Mouse (Mus musculus): ENCODE measurements around the gene Hsd17b11.
A peak's percentile ranks its signal among the peaks of the same experiment; 100 is the strongest.
"Not testable (repeated sequence)": the region's sequence is repeated elsewhere in the genome, so short reads cannot be mapped to it uniquely, and the experiment has no call there.

Gene Hsd17b11

DNA sequence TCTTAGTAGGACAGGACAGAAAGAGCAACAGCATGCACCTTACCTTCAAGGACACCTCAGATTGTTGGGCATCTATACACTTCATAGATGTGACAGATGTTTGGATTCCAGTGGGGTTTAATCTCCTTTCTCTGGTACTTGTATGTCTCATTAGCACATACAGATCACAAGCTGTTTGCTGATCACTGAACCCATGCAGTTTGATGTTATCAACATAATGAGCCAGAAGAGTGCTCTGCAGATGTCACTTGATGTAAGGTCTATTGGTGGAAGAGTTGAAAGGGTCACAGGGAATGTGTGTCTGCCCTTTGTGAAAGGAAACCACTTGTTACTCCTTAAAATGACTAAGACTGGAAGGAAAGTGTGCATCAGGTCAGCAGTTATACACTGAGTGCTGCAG, 13.3 kb upstream of the Hsd17b11 start:
- no peak for DNase-seq

DNA sequence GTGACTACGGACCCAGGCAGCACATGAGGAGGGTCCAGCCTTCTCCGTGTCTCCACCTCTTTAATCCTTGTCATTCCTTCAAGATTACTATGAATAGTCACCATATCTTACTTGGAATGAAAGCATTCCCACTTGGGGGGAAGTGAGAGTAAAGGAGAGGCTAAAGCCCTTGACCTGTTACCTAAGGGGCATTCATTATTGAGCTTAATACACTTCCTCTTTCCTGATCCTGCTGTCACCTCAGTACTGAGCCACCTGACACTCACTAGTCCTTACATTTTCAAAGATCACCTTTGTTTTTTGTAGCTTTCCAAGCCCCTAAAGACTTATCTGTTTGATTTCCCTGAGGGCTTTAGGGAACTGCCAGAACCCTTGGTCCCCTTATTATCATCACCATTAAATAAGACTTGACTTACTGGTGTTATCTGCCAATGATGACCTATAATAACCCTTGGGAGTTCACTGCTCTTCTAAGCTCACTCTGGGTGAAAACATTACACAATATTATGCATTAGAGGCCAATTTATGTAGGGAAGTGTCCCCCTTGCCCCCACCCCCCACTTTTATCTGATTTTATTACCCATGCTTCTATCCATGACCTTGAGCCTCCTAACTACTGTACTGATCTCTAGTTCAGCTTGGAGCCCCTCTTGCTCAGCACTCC, 10.8 kb upstream of the Hsd17b11 start:
- no peak for DNase-seq

DNA sequence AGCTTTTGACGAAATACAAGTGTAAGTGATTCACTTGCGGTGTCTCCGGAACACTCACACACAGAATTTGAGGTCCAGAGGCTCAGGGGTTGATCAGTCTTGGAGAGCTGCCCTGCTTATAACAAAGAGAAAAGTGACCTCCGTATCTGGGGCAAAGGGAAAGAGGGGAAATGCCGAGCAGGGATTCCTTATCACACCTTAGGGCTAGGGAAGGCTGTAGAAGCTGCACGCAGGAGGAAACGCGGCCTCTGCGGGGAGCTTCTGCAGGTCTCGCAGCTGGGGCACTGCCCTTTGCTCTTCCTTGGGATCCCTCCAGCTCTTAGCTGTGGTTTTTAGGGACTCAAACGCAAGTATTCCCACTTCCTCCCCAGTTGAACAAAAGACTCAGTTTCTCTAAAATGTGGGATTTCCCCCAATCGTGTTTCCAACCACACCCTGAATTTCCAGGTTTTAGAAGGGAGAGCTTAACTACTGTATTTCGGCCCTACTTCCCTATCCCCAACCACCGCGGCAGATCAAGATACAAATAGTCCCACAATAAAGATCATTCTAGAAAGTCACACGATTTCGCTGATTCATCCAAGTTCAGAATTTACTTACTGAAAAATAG, 3.6 kb upstream of the Hsd17b11 start:
- no peak for DNase-seq

DNA sequence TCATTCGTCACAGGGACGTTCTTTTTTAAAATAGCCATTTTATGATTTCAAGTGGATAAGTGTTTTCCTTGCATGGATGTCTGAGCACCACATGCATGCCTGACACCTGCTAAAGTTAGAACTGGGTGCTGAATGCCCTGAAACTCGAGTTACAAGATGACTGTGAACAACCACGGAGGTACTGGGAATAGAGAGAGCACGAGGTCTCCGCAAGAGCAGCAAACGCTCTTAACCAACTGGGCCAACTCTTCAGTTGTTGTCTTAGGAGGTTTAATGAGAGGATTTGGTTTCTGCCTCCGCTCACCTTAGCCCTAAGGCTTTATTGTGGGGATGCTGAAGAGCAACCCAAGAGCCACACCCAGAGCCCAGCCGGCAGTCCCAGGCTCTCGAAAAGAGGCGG, 3.0 kb upstream of the Hsd17b11 start:
- no peak for DNase-seq

DNA sequence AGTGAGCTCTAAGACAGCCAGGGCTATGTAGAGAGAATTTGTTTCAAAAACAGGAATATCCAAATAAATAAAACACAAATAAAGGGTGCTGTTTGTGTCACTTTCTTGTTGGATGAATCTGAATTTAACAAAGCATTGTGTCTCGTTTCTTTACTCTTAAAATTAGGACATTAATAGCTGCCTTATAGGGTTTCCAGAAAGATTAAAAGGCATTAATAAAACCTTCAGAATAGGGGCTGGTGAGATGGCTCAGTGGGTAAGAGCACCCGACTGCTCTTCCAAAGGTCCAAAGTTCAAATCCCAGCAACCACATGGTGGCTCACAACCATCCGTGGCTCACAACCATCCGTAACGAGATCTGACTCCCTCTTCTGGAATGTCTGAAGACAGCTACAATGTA, 2.5 kb upstream of the Hsd17b11 start:
- not testable (repeated sequence) for DNase-seq

DNA sequence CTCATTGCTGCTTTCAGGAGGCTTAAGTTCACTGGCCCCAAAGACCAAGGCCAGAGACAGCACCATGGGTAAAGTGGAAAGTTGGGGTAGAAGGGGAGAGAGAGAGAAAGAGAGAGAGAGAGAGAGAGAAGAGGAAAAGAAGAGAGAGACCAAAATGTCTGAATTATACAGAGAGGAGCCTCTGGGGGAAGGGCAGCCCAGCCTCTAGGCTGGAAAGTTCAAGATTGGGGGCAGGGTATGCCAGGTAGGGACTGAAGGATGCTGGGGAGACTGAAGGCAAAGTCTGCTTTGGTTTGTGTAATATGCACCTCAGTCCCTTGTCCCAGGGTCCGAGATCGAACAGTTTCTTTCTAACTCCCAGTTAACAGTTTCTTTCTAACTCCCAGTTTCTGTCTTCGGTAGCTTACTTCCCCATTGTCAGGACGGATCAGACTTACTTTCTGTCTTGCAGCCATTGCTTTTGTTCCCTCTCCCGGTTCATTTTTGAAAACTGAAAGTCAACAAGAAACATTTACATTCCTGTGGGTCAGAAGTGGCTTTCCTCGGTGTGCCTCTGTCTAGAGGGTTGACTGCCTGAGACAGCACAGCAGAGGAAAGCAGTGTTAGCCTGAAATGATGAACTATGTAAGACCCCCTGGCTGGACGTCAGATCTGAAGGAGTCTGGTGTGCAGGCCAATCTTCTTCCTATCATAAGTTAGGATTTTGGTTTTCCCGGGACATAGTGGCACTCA, 1.7 kb upstream of the Hsd17b11 start:
- no peak for DNase-seq

DNA sequence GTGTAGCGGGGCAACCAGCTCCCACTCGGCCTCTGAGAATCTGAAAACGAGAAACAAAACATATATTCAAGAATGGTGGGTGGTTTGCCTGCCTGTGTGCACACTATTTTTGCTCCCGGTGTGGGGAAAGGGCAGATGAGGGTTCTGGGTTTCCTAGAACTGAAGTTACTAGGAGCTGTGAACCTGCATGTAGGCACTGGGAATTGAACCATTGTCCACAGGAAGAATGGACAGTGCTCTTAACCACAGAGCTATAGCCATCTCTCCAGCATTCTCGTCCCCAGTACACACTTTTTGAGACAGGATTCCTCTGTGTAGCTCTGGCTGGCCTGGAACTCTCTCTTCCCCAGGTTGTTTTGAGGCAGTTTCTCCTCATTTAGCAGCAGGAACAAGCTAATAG, 839 bp upstream of the Hsd17b11 start:
- no peak for DNase-seq

DNA sequence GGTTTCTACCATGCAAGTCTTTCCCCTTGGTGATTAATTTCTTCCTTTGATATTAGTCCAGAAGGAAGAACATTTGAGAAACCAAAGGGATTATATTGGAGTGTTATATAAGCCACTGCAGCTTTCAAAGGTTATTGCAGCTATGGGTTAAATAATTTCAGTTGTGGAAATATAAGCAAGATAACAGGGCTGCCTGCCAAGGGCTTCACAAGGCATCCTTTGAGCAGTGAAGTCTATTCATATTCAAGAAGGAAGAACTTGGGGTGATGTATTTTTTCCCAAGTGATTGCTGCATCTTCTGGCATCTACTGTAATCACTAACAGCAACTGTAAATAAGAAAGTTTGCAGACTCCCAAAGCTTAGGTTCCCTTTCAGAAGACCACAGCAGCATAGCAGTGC, 10.3 kb downstream of the Hsd17b11 start:
- no peak for DNase-seq

DNA sequence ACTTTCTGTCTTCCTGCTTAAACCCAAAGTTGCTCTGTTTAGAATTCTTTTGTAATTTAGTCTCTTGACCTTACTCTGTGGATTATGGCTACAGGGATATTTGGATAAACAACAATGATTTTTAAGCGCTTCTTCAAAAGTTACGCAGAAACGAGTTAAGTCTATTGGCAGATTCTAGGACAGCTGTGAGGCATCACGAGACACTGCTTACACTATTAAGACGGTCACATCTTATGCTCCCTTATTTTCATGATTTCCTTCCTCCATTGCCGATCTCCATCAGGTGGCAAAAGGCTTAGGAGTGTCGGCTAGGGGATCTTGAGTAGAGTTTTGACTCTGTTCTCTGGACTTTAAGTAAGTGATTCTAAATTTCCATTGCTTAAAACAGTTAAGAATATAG, 11.5 kb downstream of the Hsd17b11 start:
- DNase-seq, result no peak

DNA sequence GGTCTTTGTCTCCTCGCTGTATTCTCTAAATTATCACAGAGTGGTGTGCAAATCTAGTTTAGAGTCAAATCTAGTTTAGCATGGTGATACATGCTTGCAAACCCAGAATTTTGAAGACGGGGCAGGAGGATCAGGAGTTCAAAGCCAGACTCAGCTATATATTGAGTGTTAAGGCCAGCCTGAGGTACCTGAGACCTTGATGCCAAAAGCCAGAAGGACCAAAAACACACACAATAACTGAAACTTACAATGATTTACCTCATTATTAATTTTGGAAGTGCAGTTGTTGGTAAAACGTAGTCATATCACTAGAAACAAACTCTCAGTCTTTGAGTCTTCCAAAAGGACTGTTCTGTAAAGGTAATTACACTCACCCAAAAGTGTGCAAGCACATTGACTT, 12.3 kb downstream of the Hsd17b11 start:
- no peak for DNase-seq

DNA sequence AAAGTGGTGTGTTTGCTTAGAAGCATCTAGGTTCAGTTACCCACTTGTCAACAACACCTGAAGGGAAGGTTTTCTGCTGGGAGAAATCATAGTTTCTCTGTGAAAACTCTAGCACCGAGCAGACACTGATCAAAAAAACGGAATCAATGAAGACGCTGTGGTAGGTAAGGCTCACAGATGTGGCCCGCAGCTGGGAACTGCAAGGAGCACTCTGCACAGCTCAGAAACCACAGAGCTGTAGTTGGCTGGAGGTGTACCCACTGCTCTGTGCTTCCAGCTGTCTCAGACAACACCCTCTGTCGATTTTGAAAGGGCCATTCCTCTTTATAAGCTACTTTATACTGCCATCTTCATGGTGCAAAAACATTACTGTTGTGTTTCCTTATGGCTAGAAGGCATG, 13.9 kb downstream of the Hsd17b11 start:
- no peak for DNase-seq

DNA sequence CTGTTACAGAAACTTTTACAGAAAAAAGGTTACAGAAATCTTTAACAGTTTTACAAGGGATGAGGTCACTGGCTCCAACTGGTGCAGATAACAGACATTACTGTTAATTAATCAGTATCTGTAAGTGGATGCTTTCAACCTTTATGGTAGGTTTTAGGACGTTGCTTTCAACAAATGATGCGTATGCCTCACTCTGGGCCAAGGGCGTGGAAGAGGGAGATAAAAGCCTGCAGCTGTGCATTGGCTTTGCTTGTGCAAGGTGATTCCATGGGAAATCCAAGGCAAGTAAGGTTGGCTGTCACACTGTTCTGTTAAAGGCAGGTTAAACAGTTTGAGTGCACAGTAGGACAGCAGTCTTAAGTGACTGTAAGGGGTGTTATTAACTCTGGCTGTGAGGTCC, 14.9 kb downstream of the Hsd17b11 start:
- DNase-seq, result no peak

DNA sequence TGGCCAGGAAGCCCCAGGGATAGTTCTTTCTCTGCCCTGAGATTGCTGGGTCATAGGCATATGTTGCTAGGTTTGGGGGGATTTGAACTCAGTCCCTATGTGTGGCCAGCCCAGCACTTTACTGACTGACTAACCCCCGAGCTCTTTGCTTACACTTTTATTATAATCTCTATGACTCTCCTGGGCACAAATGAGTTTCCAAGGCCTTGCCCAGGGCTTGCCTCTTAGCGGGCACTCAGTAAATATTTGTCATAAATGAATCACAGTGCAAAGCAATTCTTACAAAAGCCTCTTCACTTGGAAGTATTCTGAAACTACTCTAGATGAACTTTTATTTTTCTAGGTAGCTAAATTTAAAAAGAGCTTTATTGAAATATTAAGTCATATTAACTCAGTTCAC, 17.8 kb downstream of the Hsd17b11 start:
- no peak for DNase-seq

DNA sequence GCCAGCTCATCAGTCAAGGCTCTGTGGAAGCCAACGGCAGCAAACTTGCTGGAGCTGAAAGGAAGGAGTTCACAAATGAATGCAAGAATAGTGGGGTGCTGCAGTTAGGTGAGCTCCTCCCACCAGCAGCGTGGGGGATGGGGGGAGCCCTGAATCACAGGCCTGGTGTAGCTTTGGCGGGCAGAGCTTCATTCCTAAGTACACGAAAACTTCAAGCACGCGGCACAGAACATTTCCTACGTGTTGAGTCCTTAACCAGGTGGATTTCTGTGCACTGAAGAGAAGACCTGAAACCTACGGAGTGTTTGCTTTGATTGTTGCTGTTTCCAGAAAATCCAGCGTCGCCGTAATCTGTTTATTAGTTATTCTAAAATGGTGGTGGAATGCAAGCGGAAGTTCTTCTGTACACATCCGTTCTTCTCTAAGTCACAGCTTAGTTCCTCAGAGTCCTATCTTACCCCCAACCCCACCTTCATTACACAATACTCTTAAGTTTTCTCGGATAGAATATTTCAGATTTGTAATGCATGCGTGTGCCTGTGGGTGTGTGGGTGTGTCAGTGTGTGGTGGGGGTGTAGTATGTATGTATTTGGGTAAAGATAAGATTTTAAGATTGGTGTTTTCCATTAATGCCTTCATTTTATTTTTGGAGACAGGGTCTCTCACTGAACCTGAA, 18.3 kb downstream of the Hsd17b11 start:
- DNase-seq, result no peak

DNA sequence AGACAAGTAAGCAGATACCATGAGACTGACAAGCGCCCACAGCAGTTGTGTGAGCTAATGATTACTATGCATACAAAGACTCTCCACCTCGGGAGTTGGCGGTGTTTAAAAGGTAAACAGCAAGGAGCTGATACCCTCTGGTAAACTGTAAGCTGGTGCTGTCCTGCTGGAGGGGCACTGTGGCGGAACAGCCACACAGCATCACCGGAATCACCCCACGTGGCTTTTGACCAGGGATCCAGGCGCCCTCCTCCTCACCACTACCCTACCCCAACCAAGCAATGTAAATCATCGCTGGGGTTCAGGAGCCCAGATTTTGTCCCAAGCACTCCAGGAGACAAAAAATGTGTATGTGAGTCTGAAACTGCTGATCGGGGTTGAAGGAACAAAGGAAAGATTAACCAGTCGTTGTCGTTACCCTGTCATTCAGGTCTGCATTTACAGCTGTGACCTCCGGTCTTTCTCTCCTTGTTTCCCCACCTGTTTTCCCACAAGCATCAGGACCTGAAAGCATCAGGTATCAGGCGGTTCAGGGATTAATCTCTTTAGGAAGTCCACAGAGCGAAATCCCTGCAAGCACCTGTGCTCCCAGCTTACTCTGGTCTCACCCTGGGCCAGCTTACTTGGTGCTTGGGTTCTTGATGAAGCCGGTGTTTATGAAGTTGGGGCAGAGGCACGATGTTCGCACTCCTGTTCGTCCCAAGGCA, 19.0 kb downstream of the Hsd17b11 start:
- no peak for DNase-seq

DNA sequence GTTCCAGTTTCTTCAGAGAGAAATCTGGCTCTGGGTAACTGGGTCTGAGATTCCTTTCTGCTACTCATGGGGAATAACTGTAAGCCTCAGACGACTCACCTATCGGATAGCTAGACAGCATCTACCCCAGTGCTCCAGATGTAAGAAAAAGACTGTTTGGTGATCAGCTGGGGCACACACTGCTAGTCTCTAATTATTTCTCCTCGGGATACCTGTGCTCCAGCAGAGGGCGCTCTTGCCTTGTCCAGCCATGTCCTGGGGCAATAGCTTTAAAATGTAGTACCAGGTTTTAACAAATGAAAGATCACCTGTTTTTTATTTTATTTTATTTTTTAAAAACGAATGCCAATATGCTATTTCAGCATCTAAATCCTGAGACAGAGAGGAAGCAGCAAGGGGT, 22.0 kb downstream of the Hsd17b11 start:
- peak; percentile 82 to 92 for DNase-seq

DNA sequence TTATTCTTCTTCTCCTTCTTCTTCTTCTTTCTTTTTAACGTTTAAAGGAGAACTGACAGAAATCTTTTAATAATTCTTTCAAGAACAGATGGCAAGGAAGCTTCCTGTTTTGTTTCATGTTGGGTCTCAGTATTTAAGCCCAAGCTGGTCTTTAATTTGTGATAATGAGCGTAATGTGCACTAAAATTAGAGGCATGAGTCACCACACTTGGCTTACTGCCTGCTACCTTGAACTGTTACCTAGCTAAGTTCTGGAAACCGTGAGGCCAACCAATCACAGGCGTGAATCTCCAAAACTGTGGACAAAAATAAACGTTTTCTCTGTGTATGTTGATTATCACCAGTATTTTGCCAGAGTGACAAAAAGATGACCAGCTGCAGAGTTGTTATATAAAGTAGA, 23.0 kb downstream of the Hsd17b11 start:
- no peak for DNase-seq

DNA sequence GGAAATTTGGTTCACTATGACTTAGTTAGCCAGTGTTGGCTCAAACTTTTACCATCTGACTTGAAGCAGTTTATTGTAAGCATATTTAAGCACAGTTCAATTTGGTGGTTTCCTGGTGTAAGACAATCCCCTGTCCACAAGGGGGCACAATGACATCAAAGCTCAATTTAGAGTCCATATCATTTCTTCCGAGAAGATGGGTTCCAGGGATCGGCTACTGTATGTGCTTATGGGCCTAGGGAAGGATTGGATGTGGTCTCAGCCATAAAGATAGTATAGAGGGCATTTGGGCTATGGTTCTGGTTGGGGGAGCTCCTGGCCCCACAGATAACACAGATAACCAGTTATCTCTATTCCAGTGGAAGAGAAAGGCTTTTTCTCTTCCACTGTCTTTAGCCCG, 26.5 kb downstream of the Hsd17b11 start:
- DNase-seq, result peak in 1 of 2 experiments; percentile 25

DNA sequence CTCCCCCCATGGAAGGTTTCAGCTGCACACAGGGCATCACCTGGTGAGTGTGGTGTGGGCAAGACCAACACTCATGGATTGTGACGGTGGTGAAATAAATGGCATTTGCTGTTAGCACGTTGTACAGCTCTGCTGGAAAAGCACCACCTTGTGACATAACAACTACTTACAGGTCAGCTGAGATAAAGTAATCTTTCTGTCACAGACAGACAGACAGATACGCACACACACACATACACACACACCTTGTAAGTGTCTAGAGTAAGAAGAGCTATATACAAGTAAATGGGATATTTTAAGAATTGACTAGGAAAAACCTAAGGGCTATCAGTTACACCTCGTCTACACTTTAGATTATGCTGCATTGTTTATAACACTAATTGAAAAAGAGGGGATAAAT, 27.1 kb downstream of the Hsd17b11 start:
- no peak for DNase-seq

DNA sequence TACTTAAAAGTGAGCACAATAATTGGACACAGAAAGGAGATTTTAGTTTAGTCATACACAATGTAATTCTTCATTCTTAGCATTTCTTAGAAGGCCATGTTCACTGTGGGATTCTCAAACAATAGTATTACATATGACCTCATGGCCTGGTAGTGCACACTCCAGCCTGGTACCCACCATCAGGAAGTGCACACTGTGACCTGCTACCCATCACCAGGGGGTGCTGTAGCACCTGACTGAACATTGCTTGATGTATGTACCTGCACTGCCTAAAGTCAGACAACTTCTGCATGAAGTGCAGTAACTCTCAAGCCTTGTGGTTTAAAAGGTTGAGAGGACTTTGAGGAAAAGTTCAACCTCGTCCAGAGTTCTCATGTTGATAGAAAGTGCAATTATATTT, 28.1 kb downstream of the Hsd17b11 start:
- DNase-seq, result peak in 1 of 2 experiments; percentile 32

DNA sequence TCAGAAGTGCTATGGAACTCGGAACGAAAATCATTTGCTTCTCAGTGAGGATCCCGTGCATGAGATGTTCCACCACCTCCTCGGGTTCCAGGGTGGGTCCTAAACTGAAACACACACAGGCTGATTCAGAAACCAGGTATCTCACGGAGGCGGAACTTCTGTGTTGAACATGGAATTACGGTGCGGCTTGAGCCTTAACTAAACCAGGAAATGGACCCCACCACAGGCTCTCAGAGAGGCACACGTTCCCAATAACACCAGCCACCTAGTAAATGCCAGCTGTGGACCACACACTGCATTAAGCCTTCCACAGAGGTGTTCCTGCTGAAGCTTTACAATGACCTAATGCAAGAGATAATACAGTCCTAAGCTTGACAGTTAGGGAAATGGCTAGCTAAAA, 28.9 kb downstream of the Hsd17b11 start:
- DNase-seq, result no peak

DNA sequence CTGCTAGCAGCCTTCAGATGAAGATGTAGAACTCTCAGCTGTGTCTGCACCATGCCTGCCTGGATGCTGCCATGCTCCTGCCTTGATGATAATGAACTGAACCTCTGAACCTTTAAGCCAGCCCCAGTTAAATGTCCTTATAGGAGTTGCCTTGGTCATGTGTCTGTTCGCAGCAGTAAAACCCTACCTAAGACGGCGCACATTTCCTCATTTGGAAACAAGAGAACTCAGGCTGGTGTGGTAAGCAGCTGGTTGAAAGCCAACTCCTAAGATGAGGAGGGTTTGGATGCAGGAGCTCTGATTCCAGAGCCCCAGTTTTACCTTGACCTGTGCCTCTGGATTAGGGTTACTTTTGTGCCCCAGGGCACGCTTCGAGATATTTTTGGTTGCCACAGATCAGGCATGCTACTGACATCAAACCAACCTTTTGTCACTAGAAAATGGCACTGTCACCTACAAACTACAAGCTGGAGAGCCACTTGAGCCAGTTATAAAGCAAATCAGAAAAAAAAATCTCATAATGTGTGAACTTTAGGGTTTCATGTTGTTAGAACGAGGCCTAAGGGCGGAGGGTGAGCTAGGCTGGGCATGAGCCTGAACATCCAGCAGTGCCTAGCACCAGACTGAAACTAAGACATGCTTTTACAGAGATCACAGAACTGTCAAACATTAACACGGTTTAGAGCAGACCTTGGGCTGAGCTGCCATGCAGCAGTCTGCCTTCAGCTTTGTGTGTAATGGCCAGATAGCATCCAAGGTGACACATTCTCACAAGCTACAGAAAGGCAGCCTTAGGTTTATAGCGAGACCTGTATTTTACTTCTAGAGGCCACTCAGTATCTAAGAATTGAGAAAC, 40.8 kb downstream of the Hsd17b11 start:
- DNase-seq, result peak; percentile 33 to 65

Data from kidney, postnatal 25 days (tissue).